Mouse (Mus musculus) lung, postnatal 14 days (tissue): ENCODE data around the gene Satb2.

ENCODE experiments used
- DNase-seq: peaks from one replicate; pipeline ENCODE4 v3.0.0; 2021

Gene Satb2

GRCm38 (mm10) chr1:56978151-56978700 lies at the start of gene Satb2:
Gene Satb2 (minus strand): TSS chr1:56978650.
- DNase-seq = no peak

- DNase-seq = no peak
Measured at GRCm38 (mm10) chr1:57018941-57019340, 40.5 kb upstream of the Satb2 start.

- DNase-seq = no peak
Measured at GRCm38 (mm10) chr1:57013856-57014255, 35.4 kb upstream of the Satb2 start.

DNA sequence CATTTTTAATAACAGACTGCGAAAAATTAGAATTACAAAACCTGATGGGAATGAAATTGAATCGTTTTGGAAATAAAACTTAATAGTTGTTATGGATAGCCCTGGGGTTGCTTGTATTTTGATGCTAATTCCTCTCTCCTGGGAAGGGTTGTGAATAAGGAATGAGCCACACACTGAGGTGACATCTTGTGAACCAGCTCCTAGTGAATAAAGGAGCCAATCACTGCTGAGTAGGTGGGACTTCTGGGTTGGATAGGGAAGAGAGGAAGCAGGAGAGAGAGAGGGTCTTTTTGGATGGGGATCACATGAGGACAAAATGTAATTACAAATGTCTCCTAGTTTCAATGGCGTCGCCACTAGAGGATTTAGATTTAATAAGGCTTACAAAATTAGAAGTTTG lies 30.7 kb upstream of the Satb2 start:
- no peak for DNase-seq

GRCm38 (mm10) chr1:56995041-56995440 lies 16.6 kb upstream of the Satb2 start:
- no peak for DNase-seq

GRCm38 (mm10) chr1:56992310-56992709 lies 13.9 kb upstream of the Satb2 start:
- no peak for DNase-seq

- DNase-seq = no peak
Measured at GRCm38 (mm10) chr1:56991613-56992012, 13.2 kb upstream of the Satb2 start.

DNA sequence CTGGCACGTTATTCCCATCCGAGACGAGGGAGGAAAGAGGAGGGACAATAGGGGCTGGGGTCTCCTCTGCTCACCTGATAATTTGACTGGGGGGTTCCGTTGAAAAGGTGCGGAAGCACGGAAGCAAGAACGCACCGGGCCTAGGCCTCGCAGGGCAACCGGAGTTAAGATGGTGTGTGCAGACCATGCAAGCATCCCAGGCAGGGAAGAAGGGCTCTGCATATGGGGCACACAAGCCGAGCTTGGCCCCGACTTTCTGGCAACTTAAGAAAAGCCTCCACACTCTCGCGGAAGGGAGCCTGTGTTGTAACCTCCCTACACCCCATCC lies 6.0 kb upstream of the Satb2 start:
- DNase-seq = no peak

GRCm38 (mm10) chr1:56983771-56984482 lies 5.5 kb upstream of the Satb2 start:
- DNase-seq = no peak

- no peak for DNase-seq
Measured at GRCm38 (mm10) chr1:56983100-56983590, 4.7 kb upstream of the Satb2 start.

- no peak for DNase-seq
Measured at GRCm38 (mm10) chr1:56982631-56983030, 4.2 kb upstream of the Satb2 start.

DNA sequence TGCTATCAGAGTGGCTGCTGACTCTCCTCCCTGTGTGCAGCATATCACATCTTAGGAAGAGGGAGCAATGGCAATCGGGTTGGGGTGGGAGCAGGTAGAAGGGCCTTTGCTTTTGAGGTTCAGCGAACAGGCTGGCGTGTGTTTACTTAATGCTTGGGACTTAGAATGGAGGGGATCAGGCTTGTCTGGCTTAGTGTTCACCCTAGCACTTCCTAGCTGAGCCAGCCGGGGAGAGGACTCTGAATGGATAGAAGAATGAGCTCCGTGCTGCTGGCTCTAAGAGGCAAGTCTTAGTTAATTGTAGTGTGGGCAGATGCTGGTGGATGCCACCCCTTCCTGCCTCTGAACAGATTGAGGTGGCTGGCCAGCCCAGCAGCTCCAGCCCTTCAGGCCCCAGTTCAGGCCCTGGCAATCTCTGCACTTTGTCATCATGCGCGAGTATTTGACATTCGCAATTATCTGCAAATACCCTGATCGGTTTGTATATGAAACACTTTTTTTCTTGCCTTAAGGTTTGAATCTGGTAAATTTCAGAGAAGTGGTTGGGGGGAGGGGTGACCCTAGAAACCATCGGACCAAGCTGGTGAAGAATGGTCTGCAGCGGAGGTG lies 3.6 kb upstream of the Satb2 start:
- DNase-seq = no peak

DNA sequence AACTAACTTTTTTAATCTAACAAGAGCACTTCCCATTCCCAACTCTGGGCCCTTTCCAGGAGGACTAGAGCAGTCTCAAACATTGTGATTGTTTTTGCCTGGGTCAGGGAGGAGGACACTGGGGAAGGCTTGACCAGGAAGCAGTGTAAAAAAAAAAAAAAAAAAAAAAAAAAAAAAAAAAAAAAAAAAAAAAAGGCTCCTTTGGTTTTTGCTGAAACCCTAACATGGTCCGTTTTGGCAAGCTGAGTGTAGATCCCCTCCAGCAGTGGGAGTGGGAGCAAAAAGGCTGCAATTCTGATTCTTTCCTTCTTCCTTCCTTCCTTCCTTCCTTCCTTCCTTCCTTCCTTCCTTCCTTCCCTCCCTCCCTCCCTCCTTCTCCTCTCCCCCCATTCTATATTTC lies 3.1 kb upstream of the Satb2 start:
- no peak for DNase-seq

GRCm38 (mm10) chr1:56980631-56981275 lies 2.3 kb upstream of the Satb2 start:
- no peak for DNase-seq

- DNase-seq = no peak
Measured at GRCm38 (mm10) chr1:56979531-56980395, 1.3 kb upstream of the Satb2 start.

DNA sequence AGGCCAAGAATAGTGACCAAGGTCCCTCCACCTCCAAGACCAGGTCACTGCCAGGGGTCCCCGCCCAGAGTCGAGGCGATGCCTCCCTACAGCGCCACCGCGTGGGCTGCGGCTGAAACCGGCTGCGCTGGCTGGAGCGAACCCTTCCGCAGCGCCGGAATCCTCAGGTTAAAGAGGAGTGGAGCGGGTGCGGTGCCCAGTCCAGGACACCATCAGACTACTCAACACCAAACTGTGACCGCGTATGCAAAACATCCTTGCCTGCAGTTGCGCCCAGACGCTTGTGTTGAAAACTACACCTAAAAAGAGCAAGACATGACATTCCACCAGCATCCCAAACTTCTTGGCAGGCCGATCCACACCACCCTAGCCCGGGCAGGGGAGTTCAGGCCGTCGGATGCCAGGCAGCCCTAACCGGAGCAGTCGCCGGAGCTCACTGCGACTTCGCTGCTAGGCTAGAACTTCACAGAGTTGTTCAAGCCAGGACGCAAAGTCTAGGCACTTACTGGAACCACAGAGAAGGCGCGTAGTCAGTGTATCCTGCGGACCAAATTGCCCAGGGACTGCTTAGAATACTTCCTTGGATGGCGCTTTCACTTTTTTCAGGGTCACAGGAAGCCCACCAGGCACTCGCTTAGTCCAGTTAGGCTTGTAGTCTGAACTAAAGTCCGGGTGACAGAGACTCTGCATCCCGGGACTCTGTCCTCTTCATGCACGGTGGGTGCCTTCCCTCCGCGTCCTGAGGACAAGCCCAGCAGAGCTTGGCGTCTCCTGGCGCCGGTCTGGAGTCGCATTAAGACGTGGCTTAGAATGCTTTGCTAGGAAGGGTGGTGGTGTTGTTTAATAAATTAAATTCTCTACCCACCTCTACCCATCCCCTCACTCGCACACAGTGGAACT lies 999 bp downstream of the Satb2 start:
- peak; percentile 75 for DNase-seq

DNA sequence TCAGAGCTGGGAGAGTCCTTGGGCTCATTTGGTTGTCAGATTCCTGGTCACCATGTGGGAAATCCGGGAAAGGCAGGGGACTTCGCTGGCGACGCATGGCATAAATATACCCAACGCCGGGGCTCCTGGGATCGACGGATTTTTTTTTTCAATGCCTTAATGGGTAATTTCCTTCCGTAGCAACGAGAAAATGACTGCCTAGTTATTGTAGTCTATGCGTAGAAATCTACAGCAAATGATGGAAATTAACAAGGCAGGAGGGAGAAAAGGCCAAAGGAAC lies 1.7 kb downstream of the Satb2 start:
- DNase-seq = no peak

GRCm38 (mm10) chr1:56976044-56976824 lies 2.2 kb downstream of the Satb2 start:
- no peak for DNase-seq

DNA sequence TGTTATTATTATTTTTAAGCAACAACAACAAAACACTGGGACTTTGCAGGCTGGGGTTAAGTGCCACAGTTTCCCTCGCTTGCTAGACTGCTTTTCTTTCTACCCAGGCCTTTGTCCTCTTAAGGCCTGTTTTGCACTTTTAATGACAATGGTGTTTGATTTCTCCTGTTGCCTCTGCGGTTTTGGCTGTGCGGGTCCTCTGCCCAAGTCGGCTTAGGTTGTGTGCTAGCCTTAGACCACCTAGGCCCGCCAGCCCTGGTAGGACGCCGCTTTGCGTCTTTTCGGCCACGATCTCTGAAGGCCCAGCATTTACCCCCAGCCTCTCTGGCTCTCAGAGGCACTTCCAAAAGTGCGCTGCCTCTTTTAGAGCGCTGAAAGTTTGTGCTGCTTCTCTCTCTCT lies 2.9 kb downstream of the Satb2 start:
- DNase-seq = no peak

DNA sequence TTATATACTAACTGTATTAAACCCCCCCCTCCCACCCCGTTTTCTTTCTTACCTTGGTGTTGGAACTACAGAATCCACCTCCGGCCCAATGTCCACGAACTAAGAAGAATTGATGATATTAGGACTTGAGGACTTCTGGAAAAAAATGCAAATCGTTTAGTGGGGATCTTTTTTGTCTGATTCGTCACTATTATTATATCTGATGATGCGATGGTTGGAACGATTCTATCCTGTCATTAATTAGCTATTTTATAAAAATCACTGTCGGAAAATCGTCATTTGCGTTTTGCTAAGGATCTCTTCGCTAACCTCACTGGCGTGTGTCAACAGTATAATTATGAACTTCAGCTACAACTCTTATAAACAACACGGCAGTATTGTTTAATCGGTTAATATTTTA lies 4.3 kb downstream of the Satb2 start:
- DNase-seq = no peak

DNA sequence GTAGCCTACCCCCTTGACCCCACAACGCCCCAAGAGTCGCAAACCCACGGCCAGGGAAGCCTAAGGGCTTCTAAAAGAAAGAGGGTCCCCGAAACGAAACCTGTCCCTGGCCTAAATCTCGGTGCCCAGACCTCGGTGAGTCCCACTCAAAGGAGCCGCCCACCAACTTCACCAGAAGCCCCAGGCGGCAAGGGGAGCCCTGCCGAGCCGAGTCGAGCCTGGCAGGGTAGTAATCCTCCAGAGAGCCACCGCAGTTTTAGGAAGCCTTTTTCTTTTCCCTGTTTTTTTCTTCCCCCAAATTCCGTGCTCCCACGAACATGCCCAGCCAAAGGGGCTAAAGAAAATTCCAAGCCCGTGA lies 4.9 kb downstream of the Satb2 start:
- no peak for DNase-seq
